14 mouse cellular contexts compared by ENCODE assay signal in the genomic region with DNA sequence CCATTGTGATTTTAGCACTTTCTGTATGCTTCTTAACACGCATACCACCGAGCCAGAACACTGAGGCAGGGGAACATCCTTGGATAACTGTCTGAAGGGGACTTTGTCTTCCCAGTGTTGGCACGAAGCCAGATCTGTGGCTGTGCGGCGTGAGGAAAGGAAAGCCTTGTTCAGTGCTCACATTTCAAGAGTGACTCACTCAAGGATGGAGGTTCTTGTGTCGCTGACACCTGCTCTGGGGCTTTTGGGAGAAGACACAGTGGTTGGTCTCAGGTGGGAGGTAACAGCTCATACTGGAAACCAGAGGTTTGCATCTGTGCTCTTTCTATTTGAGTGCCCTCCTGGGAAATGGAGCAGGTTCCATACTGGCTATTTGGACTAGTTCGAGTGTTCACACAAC. TPM values are rescaled to one million over a fixed set of nuclear protein-coding genes. Genes with fewer than 3 reads are reported as not detected.
DNase-seq lines count a peak whose midpoint lies in the region; ATAC-seq and TF ChIP-seq lines count a peak whose summit lies in the region.
"Had no signal": no experiment of that assay in that cellular context is flagged by ENCODE, and none has a peak within 500 bp of the region (broad histone marks: within the 10 kb centered on the region; RNA-seq: fewer than 3 reads in every experiment).

No protein-coding gene starts in this region.

- H3K9me3 ChIP-seq in hindbrain, postnatal 0 days (ENCODE audit: low read length) = no peaks in the 10 kb centered on the region
- H3K9me3 ChIP-seq: liver, embryonic 15.5 days had no signal

- no peaks in the 10 kb centered on the region for H3K36me3 ChIP-seq in hindbrain, postnatal 0 days (ENCODE audit: insufficient read depth, low read length)
- H3K36me3 ChIP-seq: liver, embryonic 15.5 days had no signal

- WGBS in lung, adult 2 months = 39% methylated on average over 7 of the region's 7 CpGs
- WGBS in hindbrain, postnatal 0 days = 42% methylated on average over 7 of the region's 7 CpGs

- no peak for TF ChIP-seq CTCF in lung, adult 2 months (IDR thresholded peaks at IDR 0.05; ENCODE audit: insufficient read depth, low read length)
- TF ChIP-seq CTCF in hindbrain, postnatal 0 days (IDR thresholded peaks at IDR 0.05; ENCODE audit: low read depth) = no peak

- no peak overlapping the region for H3K4me3 ChIP-seq in lung, adult 2 months (replicated peaks; ENCODE audit: extremely low read depth, low read depth, low read length)
- H3K4me3 ChIP-seq in hindbrain, postnatal 0 days (ENCODE audit: low read length) = no peak overlapping the region
- H3K4me3 ChIP-seq: heart, adult 2 months; liver, embryonic 15.5 days had no signal

- DNase-seq in heart, postnatal 4 days = peak; percentile 20
- DNase-seq in heart, adult 18-20 months = no peak
- peak; percentile 12 for DNase-seq in lung, postnatal 14 days
- DNase-seq in lung, adult 2 months = no peak
- peak; percentile 7 for DNase-seq in Muller cell, postnatal 12 days (ENCODE audit: inconsistent ontology term)
- peak; percentile 42 for DNase-seq in hindbrain, postnatal 0 days (ENCODE audit: low spot score)
- no peak for DNase-seq in left cerebral cortex, adult 8-10 months (ENCODE audit: low spot score in 2 of 2)
- no peak for DNase-seq in adipocyte (ENCODE audit: low spot score)
- DNase-seq: embryo, embryonic 11 days; heart, adult 2 months; thymus, postnatal 36 days had no signal

- no peak overlapping the region for H3K4me2 ChIP-seq in hindbrain, postnatal 0 days (ENCODE audit: low read depth, low read length)
- H3K4me2 ChIP-seq: liver, embryonic 15.5 days; midbrain, embryonic 11.5 days had no signal

- TF ChIP-seq POLR2A in lung, adult 2 months (IDR thresholded peaks at IDR 0.05; ENCODE audit: borderline replicate concordance, extremely low read depth, low read depth, low read length) = no peak

- ATAC-seq in hindbrain, postnatal 0 days = no peak
- ATAC-seq: forebrain, embryonic 16.5 days had no signal

- H3K27me3 ChIP-seq in hindbrain, postnatal 0 days (ENCODE audit: insufficient read depth, low read length) = no peaks in the 10 kb centered on the region
- H3K27me3 ChIP-seq: liver, embryonic 15.5 days had no signal

- H3K9ac ChIP-seq in hindbrain, postnatal 0 days (replicated peaks; ENCODE audit: low read length) = no peak overlapping the region
- H3K9ac ChIP-seq: liver, embryonic 15.5 days had no signal

- H3K4me1 ChIP-seq in lung, adult 2 months (ENCODE audit: control insufficient read depth, insufficient read depth, low read length) = no peaks in the 10 kb centered on the region
- no peaks in the 10 kb centered on the region for H3K4me1 ChIP-seq in hindbrain, postnatal 0 days (ENCODE audit: insufficient read depth, low read length)
- H3K4me1 ChIP-seq: liver, embryonic 15.5 days had no signal

- H3K27ac ChIP-seq in hindbrain, postnatal 0 days = no peak overlapping the region
- H3K27ac ChIP-seq: heart, adult 2 months; liver, embryonic 15.5 days had no signal

RNA-seq across cellular contexts. Expression of a gene that starts 52.2 kb away (rescaled TPM):
- under 1 TPM; 0.25 to 0.33 TPM for total RNA-seq in heart, postnatal 4 days (2021)
- 1 to 10 TPM in 1 of 2 experiments, under 1 TPM in 1; 0.47 to 1.1 TPM for total RNA-seq in heart, adult 18-20 months (2021)
- 0.95 and 1.1 TPM in 2 replicates for polyA plus RNA-seq in lung, adult 2 months (2012; rRNA removed)
- 0.07 and 0.78 TPM in 2 replicates for total RNA-seq in hindbrain, postnatal 0 days (2014; rRNA removed)
- 0.31 and 0.40 TPM in 2 replicates for polyA plus RNA-seq in hindbrain, postnatal 0 days (2015; fragmentation: Nextera tagmentation; extraction: Ambion mirVana)
- total RNA-seq in left cerebral cortex, adult 8-10 months (2022) = 1 to 10 TPM; 2.6 to 3.4 (median 2.9) TPM

Comparison
In these comparisons a context has a peak if more than half of its experiments do, and no peak if none do; other contexts are left out.
1. DNase-seq: peak in heart, postnatal 4 days (single experiment), lung, postnatal 14 days (single experiment), Muller cell, postnatal 12 days (single experiment) and hindbrain, postnatal 0 days (single experiment); none in heart, adult 18-20 months (0 of 2), lung, adult 2 months (single experiment), left cerebral cortex, adult 8-10 months (0 of 2) and adipocyte (single experiment).